ENCODE assay signal across 16 mouse cellular contexts in genomic region chr6:21327081-21327737, GRCm38 (mm10).
DNase-seq lines count a peak whose midpoint lies in the region; ATAC-seq and TF ChIP-seq lines count a peak whose summit lies in the region.
"Had no signal": no experiment of that assay in that cellular context is flagged by ENCODE, and none has a peak within 500 bp of the region (broad histone marks: within the 10 kb centered on the region; RNA-seq: fewer than 3 reads in every experiment).

No protein-coding gene starts in this region.

- ATAC-seq in forebrain, embryonic 13.5 days: peak; percentile 47
- no peak for ATAC-seq in forebrain, postnatal 0 days
- no peak; the same call in 1 of the 2 replicates for ATAC-seq in midbrain, embryonic 13.5 days
- 0 out of 2 replicates have a peak, but pooled peaks have one; percentile 44 for ATAC-seq in megakaryocyte progenitor cell, adult 5-6 weeks (replicated peaks; ENCODE audit: poor library complexity)

- H3K36me3 ChIP-seq in forebrain, embryonic 13.5 days (ENCODE audit: poor library complexity, severe bottlenecking): no peaks in the 10 kb centered on the region
- no peaks in the 10 kb centered on the region for H3K36me3 ChIP-seq in forebrain, postnatal 0 days (ENCODE audit: insufficient read depth)
- no peaks in the 10 kb centered on the region for H3K36me3 ChIP-seq in midbrain, embryonic 10.5 days
- no peaks in the 10 kb centered on the region for H3K36me3 ChIP-seq in midbrain, embryonic 13.5 days
- H3K36me3 ChIP-seq: embryonic facial prominence, embryonic 10.5 days; limb, embryonic 15.5 days had no signal

- H3K4me3 ChIP-seq in forebrain, embryonic 13.5 days: no peak overlapping the region
- H3K4me3 ChIP-seq in forebrain, postnatal 0 days (ENCODE audit: low read depth, low read length): no peak overlapping the region
- no peak overlapping the region for H3K4me3 ChIP-seq in midbrain, embryonic 10.5 days
- no peak overlapping the region for H3K4me3 ChIP-seq in midbrain, embryonic 13.5 days (replicated peaks)
- H3K4me3 ChIP-seq: embryonic facial prominence, embryonic 10.5 days; limb, embryonic 15.5 days had no signal

- H3K9ac ChIP-seq in forebrain, embryonic 13.5 days: no peak overlapping the region
- H3K9ac ChIP-seq in forebrain, postnatal 0 days: no peak overlapping the region
- H3K9ac ChIP-seq in midbrain, embryonic 13.5 days (replicated peaks): no peak overlapping the region
- H3K9ac ChIP-seq: limb, embryonic 15.5 days had no signal

- H3K4me2 ChIP-seq in forebrain, embryonic 13.5 days: no peak overlapping the region
- H3K4me2 ChIP-seq in forebrain, postnatal 0 days (ENCODE audit: low read depth): no peak overlapping the region
- H3K4me2 ChIP-seq in midbrain, embryonic 13.5 days (replicated peaks): no peak overlapping the region
- H3K4me2 ChIP-seq: limb, embryonic 15.5 days had no signal

- peaks cover 28% of the 10 kb centered on the region for H3K4me1 ChIP-seq in forebrain, embryonic 13.5 days
- no peaks in the 10 kb centered on the region for H3K4me1 ChIP-seq in forebrain, postnatal 0 days (ENCODE audit: insufficient read depth)
- H3K4me1 ChIP-seq in midbrain, embryonic 10.5 days: peaks cover 35% of the 10 kb centered on the region
- H3K4me1 ChIP-seq in midbrain, embryonic 13.5 days (replicated peaks): peaks cover 24% of the 10 kb centered on the region
- H3K4me1 ChIP-seq: embryonic facial prominence, embryonic 10.5 days; limb, embryonic 15.5 days had no signal

- DNase-seq in forebrain, postnatal 0 days: no peak
- DNase-seq in midbrain, embryonic 10.5 days (ENCODE audit: low spot score): no peak
- DNase-seq in heart, adult 9 months (ENCODE audit: low spot score in 2 of 2): no peak
- no peak for DNase-seq in cerebellum, adult 18-20 months
- DNase-seq: adrenal gland, postnatal 25 days; cerebellum, postnatal 14 days; gastrocnemius, postnatal 14 days; heart, postnatal 10 days; kidney, adult 2 months; kidney, postnatal 4 days; thymus, postnatal 25 days had no signal

- no peak overlapping the region for H3K27ac ChIP-seq in forebrain, embryonic 13.5 days
- H3K27ac ChIP-seq in forebrain, postnatal 0 days (ENCODE audit: low read depth, low read length): no peak overlapping the region
- H3K27ac ChIP-seq in midbrain, embryonic 10.5 days (replicated peaks): 0 out of 2 replicates have a peak overlapping the region, but pooled peaks have one; percentile 49
- no peak overlapping the region for H3K27ac ChIP-seq in midbrain, embryonic 13.5 days
- H3K27ac ChIP-seq: embryonic facial prominence, embryonic 10.5 days; limb, embryonic 15.5 days had no signal

- H3K27me3 ChIP-seq in forebrain, embryonic 13.5 days: no peaks in the 10 kb centered on the region
- H3K27me3 ChIP-seq in forebrain, postnatal 0 days (ENCODE audit: insufficient read depth, low read length): no peaks in the 10 kb centered on the region
- no peaks in the 10 kb centered on the region for H3K27me3 ChIP-seq in midbrain, embryonic 10.5 days (ENCODE audit: low read depth, poor library complexity, severe bottlenecking)
- H3K27me3 ChIP-seq in midbrain, embryonic 13.5 days: no peaks in the 10 kb centered on the region
- H3K27me3 ChIP-seq: limb, embryonic 15.5 days had no signal

- no peaks in the 10 kb centered on the region for H3K9me3 ChIP-seq in forebrain, embryonic 13.5 days (replicated peaks)
- H3K9me3 ChIP-seq in forebrain, postnatal 0 days (ENCODE audit: low read length): no peaks in the 10 kb centered on the region
- no peaks in the 10 kb centered on the region for H3K9me3 ChIP-seq in midbrain, embryonic 10.5 days (replicated peaks)
- no peaks in the 10 kb centered on the region for H3K9me3 ChIP-seq in midbrain, embryonic 13.5 days
- H3K9me3 ChIP-seq: embryonic facial prominence, embryonic 10.5 days; limb, embryonic 15.5 days had no signal

- no peak for TF ChIP-seq CTCF in forebrain, postnatal 0 days (IDR thresholded peaks at IDR 0.05; ENCODE audit: low read depth)

- WGBS in forebrain, embryonic 13.5 days: 47% methylated on average over 4 of the region's 4 CpGs
- WGBS in forebrain, postnatal 0 days: 42% methylated on average over 4 of the region's 4 CpGs
- 59% methylated on average over 4 of the region's 4 CpGs for WGBS in midbrain, embryonic 10.5 days
- WGBS in midbrain, embryonic 13.5 days: 56% methylated on average over 4 of the region's 4 CpGs

Comparison
In these comparisons a context has a peak if more than half of its experiments do, and no peak if none do; other contexts are left out.
1. ATAC-seq: peak in forebrain, embryonic 13.5 days (single experiment) and megakaryocyte progenitor cell, adult 5-6 weeks (single experiment); none in forebrain, postnatal 0 days (single experiment) and midbrain, embryonic 13.5 days (single experiment).